Mouse (Mus musculus) midbrain, postnatal 0 days (tissue): ENCODE measurements at regions not wholly inside any gene's neighbourhood (a gene's known extent, or its start where the extent isn't known, plus 50 kb on each side); places are given as distances from the start of the nearest gene placed in this dataset.

Source experiments
- ATAC-seq: fragments of 200-750 bp; cut with Nextera tagmentation; 2 replicates; pipeline ENCODE4 v1.8.0; 2017; ENCODE audit warnings: moderate number of reproducible peaks, mild to moderate bottlenecking, moderate TSS enrichment, moderate library complexity; ENCODE audit not compliant: low FRiP score
- DNase-seq: peaks from one replicate; pipeline ENCODE4 v3.0.0-alpha.2; 2015; ENCODE audit warnings: low spot score
- H3K27ac ChIP-seq: fragments of 300-500 bp; sonication (generic); 2 replicates; pipeline ENCODE4 v1.5.1; 2014; ENCODE audit warnings: low read depth, mild to moderate bottlenecking, low read length, mixed read lengths
- H3K27me3 ChIP-seq: fragments of 300-500 bp; sonication (generic); 2 replicates; pipeline ENCODE4 v1.6.1; 2014; ENCODE audit warnings: low read length, control low read depth, mixed read lengths; ENCODE audit not compliant: insufficient read depth
- H3K36me3 ChIP-seq: fragments of 300-500 bp; sonication (generic); 2 replicates; pipeline ENCODE4 v1.6.1; 2014; ENCODE audit warnings: low read length, control low read depth, mixed read lengths; ENCODE audit not compliant: insufficient read depth
- H3K4me1 ChIP-seq: fragments of 300-500 bp; sonication (generic); 2 replicates; pipeline ENCODE4 v1.6.1; 2014; ENCODE audit warnings: mild to moderate bottlenecking, control low read depth, antibody characterized with exemption, low read length, mixed read lengths; ENCODE audit not compliant: insufficient read depth
- H3K4me2 ChIP-seq: fragments of 300-500 bp; sonication (generic); 2 replicates; pipeline ENCODE4 v1.6.1; 2014; ENCODE audit warnings: low read depth, mild to moderate bottlenecking, low read length, mixed read lengths; ENCODE audit not compliant: poor library complexity, severe bottlenecking
- H3K4me3 ChIP-seq: fragments of 300-500 bp; sonication (generic); 2 replicates; pipeline ENCODE4 v1.5.1; 2014; ENCODE audit warnings: low read depth, mild to moderate bottlenecking, low read length, moderate library complexity
- H3K9ac ChIP-seq: fragments of 300-500 bp; sonication (generic); replicated peaks from 2 replicates; pipeline ENCODE4 v1.6.1; 2014; ENCODE audit warnings: mild to moderate bottlenecking, low read length, moderate library complexity, mixed read lengths; ENCODE audit not compliant: poor library complexity, severe bottlenecking
- H3K9me3 ChIP-seq: fragments of 300-500 bp; sonication (generic); 2 replicates; pipeline ENCODE4 v1.6.1; 2016; ENCODE audit warnings: low read length, control low read depth
- CTCF ChIP-seq: IDR thresholded peaks from 2 replicates; pipeline ENCODE4 v1.5.1; 2016; ENCODE audit warnings: antibody characterized with exemption, mild to moderate bottlenecking
- WGBS: fragments of 180-500 bp; shearing (Covaris S2); extraction: QIAGEN DNeasy Blood & Tissue Kit; methylation state at CpG from one replicate; pipeline ENCODE4 v1.1.7; 2014; 5-methylcytosine and 5-hydroxymethylcytosine counted together

GRCm38 (mm10) chr1:57201274-57201673 lies 176.1 kb upstream of the 1700066M21Rik start:
- 30% methylated on average over 6 of the region's 6 CpGs for WGBS
- no peak overlapping the region for H3K27ac ChIP-seq
- no peak for TF ChIP-seq CTCF

GRCm38 (mm10) chr1:57204331-57204730 lies 173.1 kb upstream of the 1700066M21Rik start:
- H3K4me1 ChIP-seq = peaks cover 5% of the 10 kb centered on the region; the same call in 1 of the 2 replicates
- WGBS = 63% methylated on average over 3 of the region's 3 CpGs
- ATAC-seq (no peak), DNase-seq (no peak)
- no peaks in the 10 kb centered on the region for H3K36me3 ChIP-seq
- no peak overlapping the region for H3K4me3 ChIP-seq
- no peak overlapping the region for H3K9ac ChIP-seq
- H3K4me2 ChIP-seq = no peak overlapping the region
- H3K27ac ChIP-seq = no peak overlapping the region
- peaks cover 23% of the 10 kb centered on the region for H3K27me3 ChIP-seq
- TF ChIP-seq CTCF = no peak
- H3K9me3 ChIP-seq = no peaks in the 10 kb centered on the region

More at GRCm38 (mm10) chr1:57201274-57201673, 176.1 kb upstream of the 1700066M21Rik start:
- peaks cover 5% of the 10 kb centered on the region; the same call in 1 of the 2 replicates for H3K4me1 ChIP-seq
- H3K9me3 ChIP-seq = no peaks in the 10 kb centered on the region
- H3K4me3 ChIP-seq = no peak overlapping the region
- ATAC-seq = no peak
- H3K27me3 ChIP-seq = peaks cover 8% of the 10 kb centered on the region; the same call in 1 of the 2 replicates
- H3K9ac ChIP-seq = no peak overlapping the region
- H3K4me2 ChIP-seq = no peak overlapping the region
- DNase-seq = no peak
- H3K36me3 ChIP-seq = no peaks in the 10 kb centered on the region

GRCm38 (mm10) chr1:57205198-57205987 lies 172.0 kb upstream of the 1700066M21Rik start:
- H3K36me3 ChIP-seq = no peaks in the 10 kb centered on the region
- peak; percentile 89 for TF ChIP-seq CTCF
- no peak overlapping the region for H3K27ac ChIP-seq
- peaks cover 20% of the 10 kb centered on the region; the same call in 1 of the 2 replicates for H3K27me3 ChIP-seq
- ATAC-seq (peak; percentile 81; the same call in 1 of the 2 replicates), DNase-seq (peak; percentile 89)
- H3K4me3 ChIP-seq = no peak overlapping the region
- no peak overlapping the region for H3K9ac ChIP-seq
- H3K9me3 ChIP-seq = no peaks in the 10 kb centered on the region
- 9% methylated on average over 9 of the region's 9 CpGs for WGBS
- H3K4me1 ChIP-seq = peaks cover 5% of the 10 kb centered on the region; the same call in 1 of the 2 replicates
- H3K4me2 ChIP-seq = peak overlapping the region; percentile 44

- Histone ChIP-seq H3K4me3 (no peak overlapping the region), H3K27me3 (peaks cover 20% of the 10 kb centered on the region; the same call in 1 of the 2 replicates), H3K36me3 (no peaks in the 10 kb centered on the region), H3K9ac (no peak overlapping the region), H3K4me1 (peaks cover 5% of the 10 kb centered on the region; the same call in 1 of the 2 replicates), H3K9me3 (no peaks in the 10 kb centered on the region), H3K4me2 (no peak overlapping the region), H3K27ac (no peak overlapping the region)
- no peak for DNase-seq
- WGBS = 73% methylated on average over 3 of the region's 3 CpGs
- TF ChIP-seq CTCF = no peak
- no peak for ATAC-seq
These were observed 170.9 kb upstream of the 1700066M21Rik start for GRCm38 (mm10) chr1:57206496-57206895.

- no peak overlapping the region for H3K4me2 ChIP-seq
- TF ChIP-seq CTCF = no peak
- no peak for DNase-seq
- ATAC-seq = no peak
- H3K4me1 ChIP-seq = peaks cover 5% of the 10 kb centered on the region; the same call in 1 of the 2 replicates
- H3K4me3 ChIP-seq = no peak overlapping the region
- H3K9ac ChIP-seq = no peak overlapping the region
- H3K9me3 ChIP-seq = no peaks in the 10 kb centered on the region
- no peaks in the 10 kb centered on the region for H3K36me3 ChIP-seq
- 24% methylated on average over 1 of the region's 1 CpGs for WGBS
- H3K27me3 ChIP-seq = peaks cover 19% of the 10 kb centered on the region; the same call in 1 of the 2 replicates
- no peak overlapping the region for H3K27ac ChIP-seq
These were observed 170.5 kb upstream of the 1700066M21Rik start for GRCm38 (mm10) chr1:57206944-57207343.

- DNase-seq = no peak
- no peak for ATAC-seq
- Histone ChIP-seq H3K4me1 (peaks cover 7% of the 10 kb centered on the region; the same call in 1 of the 2 replicates), H3K9ac (no peak overlapping the region), H3K4me2 (no peak overlapping the region), H3K9me3 (no peaks in the 10 kb centered on the region), H3K27ac (no peak overlapping the region), H3K4me3 (no peak overlapping the region), H3K36me3 (no peaks in the 10 kb centered on the region), H3K27me3 (peaks cover 15% of the 10 kb centered on the region; the same call in 1 of the 2 replicates)
- no peak for TF ChIP-seq CTCF
- 85% methylated on average over 9 of the region's 9 CpGs for WGBS
These were observed 169.0 kb upstream of the 1700066M21Rik start for GRCm38 (mm10) chr1:57208415-57208814.
